Mouse (Mus musculus): ENCODE data around the gene Zc3h12c.

- TF ChIP-seq CTCF (IDR thresholded peaks at IDR 0.05) (no peak), EP300 (IDR thresholded peaks at IDR 0.05) (no peak)
Measured at GRCm38 (mm10) chr9:52174671-52175111, 6.3 kb upstream of the Zc3h12c start.

All from lung, postnatal 0 days (tissue).